Mouse (Mus musculus) CD8-positive naive resting alpha-beta T cell, adult 57 days (primary cell): ENCODE results near the gene Arhgef7. TPM values are rescaled to one million over a fixed set of nuclear protein-coding genes. Genes with fewer than 3 reads are reported as not detected.

Experiments used
- total RNA-seq: library from RNA; stranded (reverse); gene quantifications from one replicate; pipeline ENCODE4 v1.2.4, GENCODE M21; 2023

Arhgef7 gene
- 64.6 TPM for total RNA-seq

DNA sequence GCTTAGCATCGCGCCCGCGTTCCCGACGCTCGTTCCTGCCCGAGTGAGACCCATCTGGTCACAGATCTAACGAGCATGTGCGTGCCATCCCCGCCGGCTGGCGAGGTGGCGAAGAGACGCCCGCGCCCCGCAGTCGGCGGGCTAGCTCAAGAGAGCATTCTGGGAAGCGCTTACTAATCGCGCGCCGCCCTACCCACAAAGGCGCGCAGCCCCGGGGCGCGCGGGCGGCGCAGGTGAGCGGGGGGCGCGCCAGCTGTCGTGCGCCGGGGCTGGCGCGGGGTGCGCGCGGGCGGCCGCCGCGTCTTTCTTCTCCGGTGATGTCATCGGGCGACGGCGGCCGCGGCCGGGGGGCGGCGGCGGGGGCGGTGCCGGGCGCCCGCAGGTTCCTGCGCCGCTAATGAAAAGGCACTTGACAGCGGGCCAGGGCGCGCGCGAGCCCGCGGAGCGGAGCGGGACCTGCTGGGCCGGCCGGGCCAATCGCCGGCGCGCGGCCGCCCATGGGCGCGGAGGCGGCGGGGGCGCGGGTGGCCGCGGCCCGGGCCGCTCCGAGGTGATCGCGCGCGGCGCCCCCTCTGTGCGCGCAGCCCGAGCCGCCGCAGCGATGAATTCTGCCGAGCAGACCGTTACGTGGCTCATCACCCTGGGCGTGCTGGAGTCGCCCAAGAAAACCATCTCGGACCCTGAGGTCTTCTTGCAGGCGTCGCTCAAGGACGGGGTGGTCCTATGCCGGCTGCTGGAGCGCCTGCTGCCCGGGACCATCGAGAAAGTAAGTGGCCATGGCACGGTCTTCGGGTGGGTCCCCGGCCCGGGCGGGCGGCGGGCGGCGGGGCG, at the start of gene Arhgef7:
Gene Arhgef7, plus strand, starts transcription at position 71 of the 831 bp plus-strand sequence.

GRCm38 (mm10) chr8:11701033-11701362, 26.5 kb upstream of the Arhgef7 start, which contains the start of gene 1700016D06Rik:
Gene 1700016D06Rik, minus strand, starts transcription at chr8:11701063.

GRCm38 (mm10) chr8:11840174-11840573, 112.7 kb downstream of the Arhgef7 start, which contains the start of gene Tex29:
Gene Tex29, plus strand, starts transcription at chr8:11840474.

Other genes with a start within 250 kb of the Arhgef7 start
- gene Rab20, start 249.0 kb upstream of the Arhgef7 start, total RNA-seq, result 9.5 TPM
- gene Naxd, start 230.2 kb upstream of the Arhgef7 start, total RNA-seq, result 47.5 TPM
- 38.2 TPM for gene Cars2, start 176.9 kb upstream of the Arhgef7 start, total RNA-seq
- 65.6 TPM for gene Ing1, start 172.2 kb upstream of the Arhgef7 start, total RNA-seq
- gene Ankrd10, start 92.0 kb upstream of the Arhgef7 start, total RNA-seq, result 108 TPM
- gene 1700016D06Rik, start 26.7 kb upstream of the Arhgef7 start, total RNA-seq, result not detected
- gene Tex29, start 112.8 kb downstream of the Arhgef7 start, total RNA-seq, result not detected